Mouse (Mus musculus): ENCODE data around the gene Tex14. TPM values are rescaled to one million over a fixed set of nuclear protein-coding genes. Genes with fewer than 3 reads are reported as not detected.
A peak's percentile ranks its signal among the peaks of the same experiment; 100 is the strongest.
"Not testable (repeated sequence)": the region's sequence is repeated elsewhere in the genome, so short reads cannot be mapped to it uniquely, and the experiment has no call there.

Gene Tex14
- polyA plus RNA-seq, 1 experiment from 2014 or later, result not detected

DNA sequence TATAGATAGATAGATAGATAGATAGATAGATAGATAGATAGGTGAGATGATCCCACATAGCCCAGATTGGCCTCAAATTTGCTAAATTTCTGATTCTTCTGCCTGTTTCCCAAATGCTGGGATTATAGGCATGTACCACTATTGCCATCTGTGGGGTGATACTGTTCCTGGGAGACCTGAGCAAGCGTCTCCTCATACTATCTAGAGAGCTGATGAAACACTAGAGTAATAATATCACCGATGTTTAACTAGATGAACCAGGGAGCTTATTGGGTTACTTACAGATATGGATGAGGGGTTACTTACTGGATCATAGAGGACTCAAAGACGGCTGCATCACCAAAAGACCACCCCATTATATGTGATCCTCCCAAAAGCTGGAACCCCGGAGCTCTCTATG, 24.5 kb downstream of the Tex14 start:
- DNase-seq (ENCODE audit: low spot score), result no peak
- H3K9me3 ChIP-seq (replicated peaks), result no peaks in the 10 kb centered on the region
- no peaks in the 10 kb centered on the region for H3K36me3 ChIP-seq
- no peaks in the 10 kb centered on the region for H3K27me3 ChIP-seq (ENCODE audit: low read depth, poor library complexity, severe bottlenecking)
- peaks cover 18% of the 10 kb centered on the region for H3K4me1 ChIP-seq
- H3K27ac ChIP-seq (replicated peaks), result no peak overlapping the region
- no peak overlapping the region for H3K4me3 ChIP-seq
- WGBS, result 90% methylated on average over 4 of the region's 4 CpGs

DNA sequence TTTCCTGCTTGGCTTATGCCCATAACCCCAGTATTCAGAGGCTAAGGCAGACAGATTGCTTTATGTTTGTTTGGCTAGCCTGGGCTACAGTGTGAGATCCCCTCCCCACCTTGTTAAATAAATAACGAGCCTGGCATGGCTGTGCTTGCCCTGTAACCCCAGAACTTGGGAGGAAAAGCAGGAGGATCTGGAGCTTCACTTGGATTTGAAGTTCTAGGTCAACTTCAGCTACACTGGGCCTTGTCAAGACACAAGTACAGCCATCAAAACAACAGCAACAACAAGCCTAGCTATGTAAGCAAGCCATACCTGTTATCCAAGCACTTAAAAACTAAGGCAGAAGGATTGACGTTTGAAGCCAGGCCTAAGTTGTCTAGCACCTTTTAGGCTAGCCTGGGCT, 25.5 kb downstream of the Tex14 start:
- WGBS, result 85% methylated on average over 2 of the region's 2 CpGs
- H3K4me3 ChIP-seq, result no peak overlapping the region
- DNase-seq (ENCODE audit: low spot score), result no peak

DNA sequence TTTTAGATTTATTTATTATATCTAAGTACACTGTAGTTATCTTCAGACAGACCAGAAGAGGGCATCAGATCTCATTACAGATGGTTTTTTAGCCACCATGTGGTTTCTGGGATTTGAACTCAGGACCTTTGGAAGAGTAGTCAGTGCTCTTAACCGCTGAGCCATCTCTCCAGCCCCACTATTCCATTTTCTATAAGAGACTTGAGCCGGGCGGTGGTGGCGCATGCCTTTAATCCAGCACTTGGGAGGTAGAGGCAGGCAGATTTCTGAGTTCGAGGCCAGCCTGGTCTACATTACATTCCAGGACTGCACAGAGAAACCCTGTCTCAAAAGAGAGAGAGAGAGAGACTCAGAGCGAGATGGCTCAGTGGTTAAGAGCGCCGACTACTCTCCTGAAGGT, 26.9 kb downstream of the Tex14 start:
- not testable (repeated sequence) for H3K36me3 ChIP-seq; H3K27ac ChIP-seq (replicated peaks); H3K4me3 ChIP-seq; H3K9me3 ChIP-seq (replicated peaks); H3K27me3 ChIP-seq (ENCODE audit: low read depth, poor library complexity, severe bottlenecking); DNase-seq (ENCODE audit: low spot score)
- 91% methylated on average over 8 of the region's 8 CpGs for WGBS
- peaks cover 12% of the 10 kb centered on the region for H3K4me1 ChIP-seq

More for the DNA sequence above, 25.5 kb downstream of the Tex14 start:
- H3K4me1 ChIP-seq, result peaks cover 18% of the 10 kb centered on the region
- no peaks in the 10 kb centered on the region for H3K27me3 ChIP-seq (ENCODE audit: low read depth, poor library complexity, severe bottlenecking)
- no peak overlapping the region for H3K27ac ChIP-seq (replicated peaks)
- H3K36me3 ChIP-seq, result no peaks in the 10 kb centered on the region
- no peaks in the 10 kb centered on the region for H3K9me3 ChIP-seq (replicated peaks)

DNA sequence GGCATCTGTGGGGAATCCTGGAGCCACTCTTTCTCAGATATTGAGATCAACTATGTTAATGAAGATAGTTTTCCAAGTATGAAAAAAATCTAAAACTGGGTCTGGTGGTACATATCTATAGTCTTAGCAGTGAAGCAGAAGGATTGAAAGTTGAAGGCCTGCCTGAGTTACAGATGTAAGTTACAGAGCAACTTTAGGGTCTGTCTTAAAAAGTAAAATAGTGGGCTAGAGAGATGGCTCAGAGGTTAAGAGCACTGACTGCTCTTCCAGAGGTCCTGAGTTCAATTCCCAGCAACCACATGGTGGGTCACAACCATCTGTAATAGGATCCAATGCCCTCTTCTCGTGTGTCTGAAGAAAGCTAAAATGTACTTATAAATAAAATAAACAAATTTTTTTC, 27.6 kb downstream of the Tex14 start:
- H3K4me3 ChIP-seq, result no peak overlapping the region
- H3K27ac ChIP-seq (replicated peaks), result no peak overlapping the region
- no peaks in the 10 kb centered on the region for H3K27me3 ChIP-seq (ENCODE audit: low read depth, poor library complexity, severe bottlenecking)
- DNase-seq (ENCODE audit: low spot score), result no peak
- H3K9me3 ChIP-seq (replicated peaks), result no peaks in the 10 kb centered on the region
- H3K36me3 ChIP-seq, result no peaks in the 10 kb centered on the region
- WGBS, result 82% methylated on average over 1 of the region's 1 CpGs
- H3K4me1 ChIP-seq, result peaks cover 9% of the 10 kb centered on the region

DNA sequence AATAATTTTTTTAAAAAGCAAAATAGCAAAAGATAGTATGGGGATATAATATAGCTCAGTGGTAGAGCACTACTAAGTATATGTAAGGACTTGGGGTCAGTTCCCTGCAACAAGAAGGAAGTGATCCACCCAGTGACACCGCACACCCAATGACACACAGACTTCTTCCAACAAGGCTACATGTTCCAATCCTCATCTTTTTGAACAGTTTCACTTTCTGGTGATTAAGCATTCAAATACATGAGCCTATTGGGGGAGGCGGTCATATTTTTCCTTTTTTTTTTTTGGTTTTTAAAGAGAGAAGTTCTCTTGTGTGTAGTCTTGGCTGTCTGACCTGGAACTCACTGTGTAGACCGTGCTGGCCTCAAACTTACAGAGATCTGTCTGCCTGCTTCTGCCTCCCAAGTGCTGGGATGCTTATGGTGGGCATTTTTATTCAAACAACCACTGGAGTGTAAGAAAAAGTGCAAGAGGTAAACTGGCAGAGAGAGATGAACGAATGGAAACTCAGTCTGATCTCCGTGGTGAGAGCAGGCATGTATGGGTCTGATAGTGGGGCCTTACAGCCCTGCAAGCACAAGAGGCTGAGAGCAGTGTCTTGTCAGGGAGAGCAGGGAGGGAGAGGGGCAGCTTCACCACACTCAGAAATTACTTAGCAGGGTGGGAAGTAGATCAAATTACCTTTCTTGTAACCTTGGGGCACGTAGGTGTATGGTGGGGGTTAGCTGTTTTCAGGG, 28.2 kb downstream of the Tex14 start:
- no peak overlapping the region for H3K4me3 ChIP-seq
- 56% methylated on average over 6 of the region's 6 CpGs for WGBS
- H3K4me1 ChIP-seq, result peaks cover 8% of the 10 kb centered on the region
- H3K36me3 ChIP-seq, result no peaks in the 10 kb centered on the region
- no peaks in the 10 kb centered on the region for H3K27me3 ChIP-seq (ENCODE audit: low read depth, poor library complexity, severe bottlenecking)
- H3K27ac ChIP-seq (replicated peaks), result no peak overlapping the region
- H3K9me3 ChIP-seq (replicated peaks), result no peaks in the 10 kb centered on the region
- DNase-seq (ENCODE audit: low spot score), result no peak

DNA sequence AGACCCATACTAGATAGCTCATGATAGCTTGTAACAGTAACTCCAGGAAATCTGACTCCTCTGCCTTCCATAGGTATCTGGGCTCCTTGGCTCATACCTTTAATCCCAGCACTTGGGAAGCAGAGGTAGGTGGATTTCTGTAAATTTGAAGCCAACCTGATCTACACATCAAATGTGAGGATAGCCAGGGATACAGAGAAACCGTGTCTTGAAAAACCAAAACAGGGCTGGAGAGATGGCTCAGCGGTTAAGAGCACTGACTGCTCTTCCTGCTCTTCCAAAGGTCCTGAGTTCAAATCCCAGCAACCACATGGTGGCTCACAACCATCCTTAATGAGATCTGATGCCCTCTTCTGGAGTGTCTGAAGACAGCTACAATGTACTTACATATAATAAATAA, 30.2 kb downstream of the Tex14 start:
- H3K36me3 ChIP-seq; H3K9me3 ChIP-seq (replicated peaks); DNase-seq (ENCODE audit: low spot score); H3K27me3 ChIP-seq (ENCODE audit: low read depth, poor library complexity, severe bottlenecking); H3K27ac ChIP-seq (replicated peaks); H3K4me3 ChIP-seq: not testable (repeated sequence)
- H3K4me1 ChIP-seq, result peaks cover 14% of the 10 kb centered on the region
- 95% methylated on average over 2 of the region's 2 CpGs for WGBS

DNA sequence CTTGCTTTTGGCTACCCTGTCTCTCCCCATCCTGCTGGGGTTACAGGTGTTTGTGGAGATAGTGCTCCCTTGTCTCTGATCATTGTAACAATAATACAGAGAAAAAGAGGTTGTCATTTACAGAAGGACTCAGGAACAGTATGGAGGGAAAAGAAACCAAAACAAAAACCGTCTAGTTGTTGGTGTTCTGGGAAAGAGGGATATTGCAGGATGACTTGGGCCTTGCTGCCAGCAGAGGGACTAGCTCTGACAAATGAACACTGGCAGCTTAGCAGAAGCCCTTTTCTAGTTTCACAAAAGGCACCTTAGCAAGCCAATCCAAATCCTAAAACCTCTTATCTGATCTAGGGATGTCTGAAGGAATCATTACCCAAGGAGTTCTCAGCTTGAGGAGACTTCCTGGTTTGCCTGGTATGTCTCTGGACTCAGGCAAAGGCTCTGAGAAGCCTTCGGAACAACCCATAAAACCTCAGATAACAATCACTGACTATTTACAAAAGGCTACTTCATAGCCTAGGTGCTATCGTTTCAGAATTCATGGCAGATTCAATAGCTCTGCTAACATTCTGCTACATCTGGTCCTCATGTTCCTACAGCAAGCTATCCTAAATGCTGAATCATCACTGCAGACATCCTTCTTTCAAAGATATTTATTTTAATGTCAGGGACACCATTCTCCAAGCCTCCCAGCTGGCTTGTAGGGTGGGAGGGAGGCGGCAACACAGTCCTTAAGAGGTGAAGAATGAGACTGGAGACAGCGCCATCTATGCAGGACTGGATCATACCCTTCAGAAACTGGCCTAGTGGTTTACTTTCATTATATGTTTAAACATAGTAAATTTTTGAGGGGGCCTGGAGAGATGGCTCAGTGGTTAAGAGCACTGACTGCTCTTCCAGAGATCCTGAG, 31.7 kb downstream of the Tex14 start:
- H3K9me3 ChIP-seq (replicated peaks), result no peaks in the 10 kb centered on the region
- H3K27me3 ChIP-seq (ENCODE audit: low read depth, poor library complexity, severe bottlenecking), result peaks cover 6% of the 10 kb centered on the region
- WGBS, result 73% methylated on average over 5 of the region's 5 CpGs
- no peak overlapping the region for H3K4me3 ChIP-seq
- no peak overlapping the region for H3K27ac ChIP-seq (replicated peaks)
- peaks cover 20% of the 10 kb centered on the region for H3K4me1 ChIP-seq
- H3K36me3 ChIP-seq, result no peaks in the 10 kb centered on the region
- no peak for DNase-seq (ENCODE audit: low spot score)

DNA sequence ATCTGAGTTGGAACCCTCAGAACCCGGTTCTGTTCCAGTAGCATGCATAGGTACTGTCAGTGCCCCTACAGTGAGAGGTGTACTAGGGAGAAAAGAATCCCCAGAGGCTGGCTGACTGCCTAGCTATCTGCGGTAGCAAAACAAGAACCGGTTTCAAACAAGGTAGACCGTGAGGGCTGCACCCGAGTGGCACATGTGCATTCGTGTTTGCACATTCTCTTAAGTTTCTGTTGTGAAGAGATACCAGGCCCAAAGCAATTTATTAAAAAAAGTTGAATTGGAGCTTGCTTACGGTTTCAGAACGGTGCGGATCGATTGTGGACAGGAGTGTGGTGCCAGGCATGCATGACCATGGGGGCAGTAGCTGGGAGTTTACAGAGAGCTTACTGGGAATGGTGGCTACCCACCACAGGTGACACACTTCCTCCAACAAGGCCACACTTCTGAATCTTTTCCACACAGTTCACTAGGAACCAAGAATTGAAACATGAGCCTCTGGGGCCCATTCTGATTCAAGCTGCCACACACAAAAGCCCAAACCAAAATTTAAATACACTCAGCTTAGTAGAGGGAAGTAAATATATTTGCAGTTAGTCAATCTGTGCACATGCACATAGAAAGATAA, 35.0 kb downstream of the Tex14 start:
- no peak overlapping the region for H3K4me3 ChIP-seq
- H3K27ac ChIP-seq (replicated peaks), result no peak overlapping the region
- peaks cover 14% of the 10 kb centered on the region for H3K27me3 ChIP-seq (ENCODE audit: low read depth, poor library complexity, severe bottlenecking)
- H3K36me3 ChIP-seq, result no peaks in the 10 kb centered on the region
- 92% methylated on average over 10 of the region's 10 CpGs for WGBS
- peaks cover 23% of the 10 kb centered on the region for H3K4me1 ChIP-seq
- no peaks in the 10 kb centered on the region for H3K9me3 ChIP-seq (replicated peaks)
- no peak for DNase-seq (ENCODE audit: low spot score)

DNA sequence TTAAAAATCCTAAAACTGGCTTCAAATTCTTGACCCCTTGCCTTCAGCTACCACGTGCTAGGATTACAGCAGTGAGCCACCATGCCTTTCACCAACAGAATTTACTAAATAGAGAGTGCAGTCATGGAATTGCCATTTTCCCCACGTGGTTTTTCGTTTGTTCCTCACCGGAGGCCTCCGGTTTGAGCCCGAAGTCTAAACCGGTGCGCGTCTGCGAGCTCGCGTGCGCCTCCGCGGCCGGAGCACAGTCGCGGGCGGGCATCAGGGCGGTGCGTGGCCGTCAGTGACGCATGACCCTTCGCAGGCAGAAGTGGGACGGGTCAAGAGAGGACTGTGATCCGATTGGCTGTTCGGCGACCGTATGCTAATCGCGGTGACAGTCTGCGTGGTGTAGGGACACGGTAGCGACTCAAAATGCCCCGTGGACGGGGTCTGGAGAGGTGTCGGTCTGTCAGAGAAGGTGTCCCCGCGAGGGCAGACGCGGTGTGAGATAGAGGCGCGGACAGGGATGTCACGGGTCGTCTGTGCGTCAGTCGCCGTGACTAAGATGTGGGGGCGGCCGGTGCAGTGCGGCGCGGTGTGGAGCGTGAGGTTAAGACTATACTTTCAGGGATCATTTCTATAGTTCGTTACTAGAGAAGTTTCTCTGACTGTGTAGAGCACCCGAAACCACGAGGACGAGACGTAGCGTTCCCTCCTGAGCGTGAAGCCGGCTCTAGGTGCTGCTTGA, 37.9 kb downstream of the Tex14 start:
- not testable (repeated sequence) for H3K36me3 ChIP-seq; H3K9me3 ChIP-seq (replicated peaks)
- H3K27me3 ChIP-seq (ENCODE audit: low read depth, poor library complexity, severe bottlenecking), result peaks cover 14% of the 10 kb centered on the region
- DNase-seq (ENCODE audit: low spot score), result peak; percentile 77
- under 1% methylated on average over 32 of the region's 62 CpGs for WGBS
- H3K4me1 ChIP-seq, result peaks cover 26% of the 10 kb centered on the region
- peak overlapping the region; percentile 35 for H3K4me3 ChIP-seq
- peak overlapping the region; percentile 69 for H3K27ac ChIP-seq (replicated peaks)

DNA sequence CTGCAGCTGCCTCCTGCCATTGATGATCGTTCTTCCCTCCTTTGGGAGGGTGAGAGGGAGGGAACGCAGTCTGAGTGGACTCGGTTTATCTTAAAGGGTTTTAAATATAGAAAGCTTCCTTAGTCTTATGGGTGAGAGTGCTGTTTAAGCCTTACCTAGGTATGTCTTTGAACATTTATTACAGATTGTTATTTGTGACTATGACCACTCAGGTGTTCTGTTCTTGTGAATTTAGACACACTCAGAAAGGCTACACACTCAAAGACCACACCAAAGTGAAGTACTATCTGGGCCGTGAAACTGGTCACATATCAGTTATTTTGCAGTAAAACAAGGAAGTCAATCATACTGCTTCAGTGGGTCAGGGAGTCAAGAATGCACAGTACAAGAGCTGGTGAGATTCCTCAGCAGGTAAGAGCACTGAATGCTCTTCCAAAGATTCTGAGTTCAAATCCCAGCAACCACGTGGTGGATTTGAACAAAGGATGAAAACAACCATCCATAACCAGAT, 38.6 kb downstream of the Tex14 start:
- peaks cover 14% of the 10 kb centered on the region for H3K27me3 ChIP-seq (ENCODE audit: low read depth, poor library complexity, severe bottlenecking)
- DNase-seq (ENCODE audit: low spot score), result peak; percentile 67
- WGBS, result under 1% methylated on average over 5 of the region's 5 CpGs
- H3K4me1 ChIP-seq, result peaks cover 29% of the 10 kb centered on the region
- no peaks in the 10 kb centered on the region for H3K36me3 ChIP-seq
- no peak overlapping the region for H3K4me3 ChIP-seq
- no peaks in the 10 kb centered on the region for H3K9me3 ChIP-seq (replicated peaks)
- no peak overlapping the region for H3K27ac ChIP-seq (replicated peaks)

DNA sequence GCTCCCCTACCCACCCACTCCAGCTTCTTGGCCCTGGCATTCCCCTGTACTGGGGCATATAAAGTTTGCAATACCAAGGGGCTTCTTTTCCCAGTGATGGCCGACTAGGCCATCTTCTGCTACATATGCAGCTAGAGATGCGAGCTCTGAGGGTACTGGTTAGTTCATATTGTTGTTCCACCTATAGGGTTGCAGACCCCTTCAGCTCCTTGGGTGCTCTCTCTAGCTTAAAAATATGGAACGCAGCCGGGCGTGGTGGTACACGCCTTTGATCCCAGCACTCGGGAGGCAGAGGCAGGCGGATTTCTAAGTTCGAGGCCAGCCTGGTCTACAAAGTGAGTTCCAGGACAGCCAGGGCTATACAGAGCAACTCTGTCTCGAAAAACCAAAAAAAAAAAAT, 39.2 kb downstream of the Tex14 start:
- H3K9me3 ChIP-seq (replicated peaks); H3K4me3 ChIP-seq; H3K27ac ChIP-seq (replicated peaks); DNase-seq (ENCODE audit: low spot score); H3K36me3 ChIP-seq: not testable (repeated sequence)
- peaks cover 14% of the 10 kb centered on the region for H3K27me3 ChIP-seq (ENCODE audit: low read depth, poor library complexity, severe bottlenecking)
- 75% methylated on average over 10 of the region's 10 CpGs for WGBS
- peaks cover 29% of the 10 kb centered on the region for H3K4me1 ChIP-seq

DNA sequence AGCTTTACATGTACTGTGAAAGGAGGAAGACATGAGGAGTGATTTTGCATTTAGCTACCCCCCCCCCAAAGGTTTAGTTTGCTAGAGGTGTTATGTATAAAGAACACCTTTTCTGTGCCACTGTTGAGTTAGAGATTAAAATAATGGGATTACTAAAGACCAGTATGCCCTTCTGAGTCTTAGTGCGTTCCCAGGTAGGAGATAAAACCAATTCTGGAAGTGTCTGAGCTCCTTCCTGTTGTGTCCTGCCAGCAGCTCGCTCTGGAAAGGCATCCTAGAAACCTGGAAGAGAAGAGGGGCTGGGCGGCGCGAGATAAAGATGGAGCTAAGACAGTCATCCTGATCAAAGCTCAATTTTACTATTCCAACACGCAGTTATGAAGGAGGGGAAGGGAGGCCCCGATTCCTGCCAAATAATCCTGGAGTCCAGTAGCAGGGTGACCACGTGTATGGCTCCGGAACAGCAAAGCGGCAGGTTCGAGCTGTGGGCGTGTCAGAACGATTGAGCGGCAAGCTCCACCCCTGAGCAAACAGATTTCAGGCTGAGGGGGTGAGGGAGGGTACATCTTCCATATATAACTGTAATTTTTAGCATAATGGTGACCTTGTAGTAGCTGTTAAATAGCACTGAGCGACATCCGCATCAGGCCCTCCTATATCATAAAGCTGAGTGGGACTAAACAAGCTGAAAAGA, 40.0 kb downstream of the Tex14 start:
- Histone ChIP-seq H3K4me1 (peaks cover 26% of the 10 kb centered on the region), H3K36me3 (no peaks in the 10 kb centered on the region), H3K27me3 (ENCODE audit: low read depth, poor library complexity, severe bottlenecking) (peaks cover 14% of the 10 kb centered on the region), H3K27ac (replicated peaks) (no peak overlapping the region), H3K9me3 (replicated peaks) (no peaks in the 10 kb centered on the region), H3K4me3 (no peak overlapping the region)
- WGBS, result 9% methylated on average over 16 of the region's 16 CpGs
- DNase-seq (ENCODE audit: low spot score), result no peak
